Mouse (Mus musculus): ENCODE results near the gene Lrp8. TPM values are rescaled to one million over a fixed set of nuclear protein-coding genes. Genes with fewer than 3 reads are reported as not detected.

Gene Lrp8
- total RNA-seq, 4 experiments from 2014 or later, result 82.8 to 103 (median 94.8) TPM

- DNase-seq (ENCODE audit: low spot score in 2 of 2), result no peak
Observed at GRCm38 (mm10) chr4:107843687-107844086, 41.6 kb downstream of the Lrp8 start.

- peak in 1 of 2 experiments; percentile 85 for DNase-seq (ENCODE audit: low spot score in 2 of 2)
Observed at GRCm38 (mm10) chr4:107844971-107845370, 42.9 kb downstream of the Lrp8 start.

- DNase-seq (ENCODE audit: low spot score in 2 of 2), result peak in 1 of 2 experiments; percentile 17
Observed at GRCm38 (mm10) chr4:107846795-107847194, 44.7 kb downstream of the Lrp8 start.

GRCm38 (mm10) chr4:107848546-107848945 is 46.5 kb downstream of the Lrp8 start:
- no peak for DNase-seq (ENCODE audit: low spot score in 2 of 2)

- no peak for DNase-seq (ENCODE audit: low spot score in 2 of 2)
Observed at GRCm38 (mm10) chr4:107849621-107850020, 47.6 kb downstream of the Lrp8 start.

GRCm38 (mm10) chr4:107850091-107850490 is 48.0 kb downstream of the Lrp8 start:
- DNase-seq (ENCODE audit: low spot score in 2 of 2), result no peak

GRCm38 (mm10) chr4:107853333-107853732 is 51.3 kb downstream of the Lrp8 start:
- no peak for DNase-seq (ENCODE audit: low spot score in 2 of 2)

- DNase-seq (ENCODE audit: low spot score in 2 of 2), result no peak
Observed at GRCm38 (mm10) chr4:107853836-107854235, 51.8 kb downstream of the Lrp8 start.

- peak in 1 of 2 experiments; percentile 25 for DNase-seq (ENCODE audit: low spot score in 2 of 2)
Observed at GRCm38 (mm10) chr4:107856958-107857686, 55.1 kb downstream of the Lrp8 start.

GRCm38 (mm10) chr4:107858995-107859394 is 56.9 kb downstream of the Lrp8 start:
- no peak for DNase-seq (ENCODE audit: low spot score in 2 of 2)

GRCm38 (mm10) chr4:107864866-107865265 is 62.8 kb downstream of the Lrp8 start:
- no peak for DNase-seq (ENCODE audit: low spot score in 2 of 2)

- DNase-seq (ENCODE audit: low spot score in 2 of 2), result peak; percentile 94 to 96
Observed at GRCm38 (mm10) chr4:107879254-107880050, 77.4 kb downstream of the Lrp8 start, which contains the start of gene Magoh. TSS of gene Magoh (plus strand) at chr4:107879755.

GRCm38 (mm10) chr4:107881631-107882030 is 79.6 kb downstream of the Lrp8 start:
- DNase-seq (ENCODE audit: low spot score in 2 of 2), result no peak

GRCm38 (mm10) chr4:107886371-107886770 is 84.3 kb downstream of the Lrp8 start:
- DNase-seq (ENCODE audit: low spot score in 2 of 2), result no peak

GRCm38 (mm10) chr4:107889385-107889730 is 87.3 kb downstream of the Lrp8 start:
- no peak for DNase-seq (ENCODE audit: low spot score in 2 of 2)

GRCm38 (mm10) chr4:107889731-107890432 is 87.8 kb downstream of the Lrp8 start, which contains the start of gene 0610037L13Rik:
TSS of gene 0610037L13Rik (plus strand) at chr4:107889813.
- DNase-seq (ENCODE audit: low spot score in 2 of 2), result peak; percentile 94 to 95

GRCm38 (mm10) chr4:107892663-107893062 is 90.6 kb downstream of the Lrp8 start:
- no peak for DNase-seq (ENCODE audit: low spot score in 2 of 2)

GRCm38 (mm10) chr4:107899211-107899927 is 97.3 kb downstream of the Lrp8 start:
- peak in 1 of 2 experiments; percentile 30 for DNase-seq (ENCODE audit: low spot score in 2 of 2)

- no peak for DNase-seq (ENCODE audit: low spot score in 2 of 2)
Observed at GRCm38 (mm10) chr4:107900206-107900605, 98.1 kb downstream of the Lrp8 start.

GRCm38 (mm10) chr4:107904252-107904651 is 102.2 kb downstream of the Lrp8 start:
- no peak for DNase-seq (ENCODE audit: low spot score in 2 of 2)

- no peak for DNase-seq (ENCODE audit: low spot score in 2 of 2)
Observed at GRCm38 (mm10) chr4:107906561-107906960, 104.5 kb downstream of the Lrp8 start.

All from layer of hippocampus, adult 8-10 months (tissue).